Mouse (Mus musculus): Measurements from ENCODE around the gene Slc2a6. TPM values are rescaled to one million over a fixed set of nuclear protein-coding genes. Genes with fewer than 3 reads are reported as not detected.

Gene Slc2a6
- total and polyA plus RNA-seq, 3 experiments, result 2.6 to 3.2 TPM; not detected in 1

- Histone ChIP-seq H3K4me3 (ENCODE audit: control insufficient read depth in 1 of 2, insufficient read depth in 1 of 2, low read depth in 2 of 2, low read length in 2 of 2) (no peak overlapping the region), H3K27me3 (ENCODE audit: control insufficient read depth in 1 of 2, insufficient read depth in 2 of 2, low read length in 2 of 2) (no peaks in the 10 kb centered on the region; a peak in 1 of 4 replicates), H3K4me1 (ENCODE audit: control insufficient read depth in 1 of 2, insufficient read depth in 2 of 2, low read length in 2 of 2) (no peaks in the 10 kb centered on the region), H3K9ac (ENCODE audit: control insufficient read depth, low read depth, low read length, poor library complexity, severe bottlenecking) (no peak overlapping the region), H3K9me3 (replicated peaks; ENCODE audit: insufficient read depth, low read length) (no peaks in the 10 kb centered on the region), H3K79me2 (ENCODE audit: control insufficient read depth, insufficient read depth, low read length, poor library complexity) (no peaks in the 10 kb centered on the region), H3K36me3 (ENCODE audit: control insufficient read depth in 1 of 2, insufficient read depth in 2 of 2, low read length in 2 of 2) (no peaks in the 10 kb centered on the region), H3K27ac (ENCODE audit: control insufficient read depth, low read depth, low read length) (no peak overlapping the region)
- no peak for DNase-seq (ENCODE audit: low read depth, low spot score)
- TF ChIP-seq GABPA (IDR thresholded peaks at IDR 0.05; ENCODE audit: low read depth, low read length) (no peak), USF1 (IDR thresholded peaks at IDR 0.05; ENCODE audit: low read depth, low read length) (no peak), UBTF (IDR thresholded peaks at IDR 0.05; ENCODE audit: borderline replicate concordance, insufficient read depth, low read depth, low read length) (no peak), NRF1 (IDR thresholded peaks at IDR 0.05; ENCODE audit: insufficient read depth, low read depth, low read length, poor library complexity, severe bottlenecking) (no peak), SMC3 (IDR thresholded peaks at IDR 0.05; ENCODE audit: low read depth, low read length) (no peak), ZC3H11A (IDR thresholded peaks at IDR 0.05; ENCODE audit: low read depth, low read length) (no peak), MYC (IDR thresholded peaks at IDR 0.05; ENCODE audit: low read depth, low read length) (no peak), CHD1 (IDR thresholded peaks at IDR 0.05; ENCODE audit: low read depth, low read length) (no peak), MAX (IDR thresholded peaks at IDR 0.05; ENCODE audit: low read length) (no peak), POLR2AphosphoS5 (IDR thresholded peaks at IDR 0.05; ENCODE audit: borderline replicate concordance, low read depth, low read length) (no peak), NELFE (IDR thresholded peaks at IDR 0.05; ENCODE audit: low read depth, low read length) (no peak), BHLHE40 (IDR thresholded peaks at IDR 0.05; ENCODE audit: borderline replicate concordance, low read depth, low read length) (no peak), E2F4 (IDR thresholded peaks at IDR 0.05; ENCODE audit: borderline replicate concordance, low read depth, low read length) (no peak), CHD2 (IDR thresholded peaks at IDR 0.05; ENCODE audit: low read length) (no peak), USF2 (IDR thresholded peaks at IDR 0.05; ENCODE audit: borderline replicate concordance in 1 of 2, insufficient read depth in 1 of 2, low read depth in 1 of 2, low read length in 2 of 2) (no peak), SIN3A (IDR thresholded peaks at IDR 0.05; ENCODE audit: low read length) (no peak), POLR2AphosphoS2 (IDR thresholded peaks at IDR 0.05; ENCODE audit: low read length) (no peak)
Measured at GRCm38 (mm10) chr2:26980361-26980760, 47.4 kb downstream of the Slc2a6 start.

- no peak overlapping the region for H3K4me3 ChIP-seq (ENCODE audit: control insufficient read depth in 1 of 2, insufficient read depth in 1 of 2, low read depth in 2 of 2, low read length in 2 of 2)
Measured at GRCm38 (mm10) chr2:26973960-26974359, 53.8 kb downstream of the Slc2a6 start.

More at GRCm38 (mm10) chr2:26973960-26974359, 53.8 kb downstream of the Slc2a6 start:
- no peak for TF ChIP-seq MXI1 (IDR thresholded peaks at IDR 0.05; ENCODE audit: low read depth, low read length)
- 0 out of 4 replicates have a peak, but pooled peaks of 1 of the 2 experiments have one; percentile 7 for TF ChIP-seq EP300 (IDR thresholded peaks at IDR 0.05; ENCODE audit: low read depth in 1 of 2, low read length in 2 of 2)
- TF ChIP-seq MYC (IDR thresholded peaks at IDR 0.05; ENCODE audit: low read depth, low read length), result 0 out of 2 replicates have a peak, but pooled peaks have one; percentile 25
- no peak for TF ChIP-seq ZNF384 (IDR thresholded peaks at IDR 0.05; ENCODE audit: low read depth, low read length)
- no peak for TF ChIP-seq CTCF (IDR thresholded peaks at IDR 0.05 in 2 of 3, conservative IDR thresholded peaks at IDR 0.05 in 1 of 3; ENCODE audit: control insufficient read depth in 1 of 3, insufficient read depth in 1 of 3, low read depth in 2 of 3, low read length in 3 of 3, poor library complexity in 1 of 3, severe bottlenecking in 1 of 3)
- TF ChIP-seq MAZ (IDR thresholded peaks at IDR 0.05; ENCODE audit: low read depth, low read length), result no peak
- Histone ChIP-seq H3K9me3 (replicated peaks; ENCODE audit: insufficient read depth, low read length) (no peaks in the 10 kb centered on the region), H3K9ac (ENCODE audit: control insufficient read depth, low read depth, low read length, poor library complexity, severe bottlenecking) (no peak overlapping the region), H3K4me1 (ENCODE audit: control insufficient read depth in 1 of 2, insufficient read depth in 2 of 2, low read length in 2 of 2) (peaks cover 0 to 14% of the 10 kb centered on the region in 2 experiments; a peak in 2 of 4 replicates), H3K79me2 (ENCODE audit: control insufficient read depth, insufficient read depth, low read length, poor library complexity) (no peaks in the 10 kb centered on the region), H3K36me3 (ENCODE audit: control insufficient read depth in 1 of 2, insufficient read depth in 2 of 2, low read length in 2 of 2) (peaks cover 0 to 2% of the 10 kb centered on the region in 2 experiments; a peak in 1 of 4 replicates), H3K27me3 (ENCODE audit: control insufficient read depth in 1 of 2, insufficient read depth in 2 of 2, low read length in 2 of 2) (no peaks in the 10 kb centered on the region), H3K27ac (ENCODE audit: control insufficient read depth, low read depth, low read length) (no peak overlapping the region)
- peak; percentile 66 for DNase-seq (ENCODE audit: low read depth, low spot score)
